Mouse (Mus musculus): ENCODE measurements around the gene Cd40.

Gene Cd40

GRCm38 (mm10) chr2:165106585-165106984, 51.2 kb downstream of the Cd40 start:
- peak; percentile 87 for DNase-seq

GRCm38 (mm10) chr2:165112149-165112548, 56.7 kb downstream of the Cd40 start:
- peak; percentile 92 for DNase-seq

- DNase-seq: peak; percentile 81
Measured at GRCm38 (mm10) chr2:165113733-165114132, 58.3 kb downstream of the Cd40 start.

GRCm38 (mm10) chr2:165120765-165121164, 65.3 kb downstream of the Cd40 start:
- no peak for DNase-seq

GRCm38 (mm10) chr2:165121206-165121840, 65.9 kb downstream of the Cd40 start:
- peak; percentile 43 for DNase-seq
